Mouse (Mus musculus) liver, embryonic 14.5 days (tissue): ENCODE data around the gene Gimap7. TPM values are rescaled to one million over a fixed set of nuclear protein-coding genes. Genes with fewer than 3 reads are reported as not detected.

Experiments used
- ATAC-seq: fragments of 200-750 bp; cut with Nextera tagmentation; 2 replicates; pipeline ENCODE4 v1.8.0; 2017; ENCODE audit warnings: moderate number of reproducible peaks, mild to moderate bottlenecking, moderate library complexity; ENCODE audit not compliant: insufficient read depth
- DNase-seq, 3 experiments: peaks; one replicate each; pipeline ENCODE4 v3.0.0-alpha.2; 2012 to 2013; ENCODE audit warnings: low read depth in 3 of 3, low spot score in 3 of 3
- H3K27ac ChIP-seq: fragments of 300-500 bp; sonication (generic); 2 replicates; pipeline ENCODE4 v1.5.1; 2014; ENCODE audit warnings: moderate library complexity, mild to moderate bottlenecking, control low read depth, inconsistent platforms
- H3K27me3 ChIP-seq: fragments of 300-500 bp; sonication (generic); 2 replicates; pipeline ENCODE4 v1.6.1; 2014; ENCODE audit warnings: mild to moderate bottlenecking, low read length, moderate library complexity; ENCODE audit not compliant: control insufficient read depth, insufficient read depth
- H3K36me3 ChIP-seq: fragments of 300-500 bp; sonication (generic); replicated peaks from 2 replicates; pipeline ENCODE4 v1.6.1; 2014; ENCODE audit warnings: low read depth; ENCODE audit not compliant: control insufficient read depth, insufficient read depth
- H3K4me1 ChIP-seq, 2 experiments: fragments of 200-500 bp in 1 of 2; fragments of 300-500 bp in 1 of 2; sonication (generic) in 1 of 2; replicated peaks; 2 replicates each; pipeline ENCODE4 v1.6.1; 2012 to 2014; ENCODE audit warnings: antibody characterized with exemption in 1 of 2, inconsistent platforms in 1 of 2, low read length in 1 of 2; ENCODE audit not compliant: control insufficient read depth in 2 of 2, insufficient read depth in 2 of 2
- H3K4me2 ChIP-seq: fragments of 300-500 bp; sonication (generic); 2 replicates; pipeline ENCODE4 v1.6.1; 2014; ENCODE audit warnings: low read depth, mild to moderate bottlenecking, control low read depth, moderate library complexity
- H3K4me3 ChIP-seq, 2 experiments: fragments of 200-500 bp in 1 of 2; fragments of 300-500 bp in 1 of 2; sonication (generic) in 1 of 2; 2 replicates each; pipeline ENCODE4 v1.5.1; 2012 to 2014; ENCODE audit warnings: low read depth in 2 of 2, low read length in 2 of 2, mild to moderate bottlenecking in 2 of 2, control low read depth in 1 of 2, inconsistent platforms in 1 of 2, moderate library complexity in 1 of 2; ENCODE audit not compliant: insufficient read depth in 1 of 2
- H3K9ac ChIP-seq: fragments of 300-500 bp; sonication (generic); replicated peaks from 2 replicates; pipeline ENCODE4 v1.6.1; 2014; ENCODE audit warnings: mild to moderate bottlenecking, control low read depth, moderate library complexity
- H3K9me3 ChIP-seq: fragments of 300-500 bp; sonication (generic); 2 replicates; pipeline ENCODE4 v1.6.1; 2016; ENCODE audit warnings: low read length, mixed read lengths; ENCODE audit not compliant: control insufficient read depth
- CTCF ChIP-seq: IDR thresholded peaks from 2 replicates; pipeline ENCODE4 v1.5.1; 2016; ENCODE audit warnings: antibody characterized with exemption, low read depth, control low read depth
- EP300 ChIP-seq: IDR thresholded peaks from 2 replicates; pipeline ENCODE4 v1.6.1; 2016; ENCODE audit warnings: antibody characterized with exemption, low read depth
- WGBS: fragments of 180-500 bp; shearing (Covaris S2); extraction: QIAGEN DNeasy Blood & Tissue Kit; methylation state at CpG from one replicate; pipeline ENCODE4 v1.1.7; 2014; ENCODE audit not compliant: insufficient replicate concordance; 5-methylcytosine and 5-hydroxymethylcytosine counted together
- polyA plus RNA-seq, 2 experiments: library from polyadenylated mRNA; depleted of rRNA in 1 of 2; stranded (reverse) in 1 of 2; unstranded in 1 of 2; fragments of >200 nt; fragmentation: Nextera tagmentation in 1 of 2; extraction: Ambion mirVana in 1 of 2; gene quantifications; 2 replicates each; pipeline versions ENCODE4 v1.2.1 to v1.2.3; 2012 to 2014

Gene Gimap7
- polyA plus RNA-seq, 2 experiments: 0.06 to 0.10 TPM

GRCm38 (mm10) chr6:48706130-48706529, 12.3 kb upstream of the Gimap7 start:
- no peak for ATAC-seq
- peaks cover 0 to 2% of the 10 kb centered on the region in 2 experiments; a peak in 1 of 4 replicates for H3K4me1 ChIP-seq
- no peaks in the 10 kb centered on the region for H3K27me3 ChIP-seq
- DNase-seq: no peak
- no peak overlapping the region; a peak in 1 of 4 replicates for H3K4me3 ChIP-seq
- H3K36me3 ChIP-seq: no peaks in the 10 kb centered on the region
- TF ChIP-seq EP300 (no peak), CTCF (no peak)
- 33% methylated on average over 3 of the region's 3 CpGs for WGBS
- no peak overlapping the region for H3K4me2 ChIP-seq
- no peak overlapping the region for H3K9ac ChIP-seq
- no peak overlapping the region for H3K27ac ChIP-seq
- no peaks in the 10 kb centered on the region for H3K9me3 ChIP-seq

GRCm38 (mm10) chr6:48720326-48720725, 1.9 kb downstream of the Gimap7 start:
- no peaks in the 10 kb centered on the region for H3K4me1 ChIP-seq
- TF ChIP-seq EP300: no peak
- TF ChIP-seq CTCF: no peak
- no peaks in the 10 kb centered on the region for H3K36me3 ChIP-seq
- H3K4me3 ChIP-seq: no peak overlapping the region
- DNase-seq: no peak
- H3K9me3 ChIP-seq: no peaks in the 10 kb centered on the region
- no peak overlapping the region for H3K9ac ChIP-seq
- no peak overlapping the region for H3K4me2 ChIP-seq
- no peak overlapping the region for H3K27ac ChIP-seq
- ATAC-seq: no peak
- H3K27me3 ChIP-seq: no peaks in the 10 kb centered on the region
- 63% methylated on average over 4 of the region's 4 CpGs for WGBS

GRCm38 (mm10) chr6:48723468-48723867, 5.0 kb downstream of the Gimap7 start:
- H3K4me1 ChIP-seq: no peaks in the 10 kb centered on the region; a peak in 1 of 4 replicates
- no peak for TF ChIP-seq EP300
- no peak for TF ChIP-seq CTCF
- no peak overlapping the region for H3K4me2 ChIP-seq
- 46% methylated on average over 8 of the region's 8 CpGs for WGBS
- no peaks in the 10 kb centered on the region for H3K36me3 ChIP-seq
- no peak for ATAC-seq
- H3K27ac ChIP-seq: no peak overlapping the region
- H3K9me3 ChIP-seq: no peaks in the 10 kb centered on the region
- DNase-seq: no peak
- H3K9ac ChIP-seq: no peak overlapping the region
- no peak overlapping the region for H3K4me3 ChIP-seq
- no peaks in the 10 kb centered on the region for H3K27me3 ChIP-seq

- Histone ChIP-seq H3K36me3 (no peaks in the 10 kb centered on the region), H3K4me3 (no peak overlapping the region), H3K9me3 (no peaks in the 10 kb centered on the region), H3K27ac (no peak overlapping the region), H3K4me1 (no peaks in the 10 kb centered on the region; a peak in 1 of 4 replicates), H3K9ac (no peak overlapping the region), H3K27me3 (no peaks in the 10 kb centered on the region), H3K4me2 (no peak overlapping the region)
- WGBS: 7% methylated on average over 1 of the region's 1 CpGs
- no peak for TF ChIP-seq CTCF
- no peak for TF ChIP-seq EP300
- DNase-seq (no peak), ATAC-seq (no peak)
Observed at GRCm38 (mm10) chr6:48725476-48725875, 7.1 kb downstream of the Gimap7 start.

- H3K9me3 ChIP-seq: no peaks in the 10 kb centered on the region
- no peak for TF ChIP-seq CTCF
- TF ChIP-seq EP300: no peak
- no peak overlapping the region for H3K9ac ChIP-seq
- H3K27me3 ChIP-seq: no peaks in the 10 kb centered on the region
- H3K27ac ChIP-seq: no peak overlapping the region
- no peak overlapping the region for H3K4me2 ChIP-seq
- DNase-seq: no peak
- no peak for ATAC-seq
- H3K36me3 ChIP-seq: no peaks in the 10 kb centered on the region
- no peaks in the 10 kb centered on the region; a peak in 1 of 4 replicates for H3K4me1 ChIP-seq
- no peak overlapping the region for H3K4me3 ChIP-seq
- 59% methylated on average over 5 of the region's 5 CpGs for WGBS
Observed at GRCm38 (mm10) chr6:48727761-48728160, 9.3 kb downstream of the Gimap7 start.
